Mouse (Mus musculus) gastrocnemius, adult 8-10 months (tissue): ENCODE data around the gene Mob2. TPM values are rescaled to one million over a fixed set of nuclear protein-coding genes. Genes with fewer than 3 reads are reported as not detected.

Experiments
- DNase-seq, 2 experiments: peaks; one replicate each; pipeline ENCODE4 v3.0.0; 2022; ENCODE audit warnings: low spot score in 2 of 2
- total RNA-seq, 4 experiments: library from RNA; stranded (reverse); gene quantifications; 2 replicates each; pipeline ENCODE4 v1.2.4; 2022

Mob2 gene
- total RNA-seq, 4 experiments from 2014 or later: 53.3 to 58.5 (median 55.9) TPM

DNA sequence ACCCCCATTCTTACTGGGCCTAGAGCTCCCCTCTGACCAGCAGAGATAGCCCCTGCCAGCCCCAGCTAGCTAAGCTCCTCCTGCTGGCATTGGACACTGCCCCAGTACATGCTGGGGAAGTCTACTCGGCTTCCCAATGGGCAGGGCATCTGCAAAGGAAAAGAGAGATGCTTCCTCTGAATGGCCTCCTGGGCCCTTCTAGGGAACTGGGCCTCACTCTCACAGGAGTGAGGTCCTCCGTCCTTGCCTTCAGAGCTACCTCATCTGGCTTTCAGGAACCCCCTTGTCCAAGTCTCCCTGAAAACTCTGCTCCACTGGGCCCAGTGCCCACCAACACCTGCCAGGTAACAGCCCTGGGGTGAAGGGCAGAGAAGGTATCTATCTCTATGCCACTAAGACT is 20.0 kb upstream of the Mob2 start:
- no peak for DNase-seq

DNA sequence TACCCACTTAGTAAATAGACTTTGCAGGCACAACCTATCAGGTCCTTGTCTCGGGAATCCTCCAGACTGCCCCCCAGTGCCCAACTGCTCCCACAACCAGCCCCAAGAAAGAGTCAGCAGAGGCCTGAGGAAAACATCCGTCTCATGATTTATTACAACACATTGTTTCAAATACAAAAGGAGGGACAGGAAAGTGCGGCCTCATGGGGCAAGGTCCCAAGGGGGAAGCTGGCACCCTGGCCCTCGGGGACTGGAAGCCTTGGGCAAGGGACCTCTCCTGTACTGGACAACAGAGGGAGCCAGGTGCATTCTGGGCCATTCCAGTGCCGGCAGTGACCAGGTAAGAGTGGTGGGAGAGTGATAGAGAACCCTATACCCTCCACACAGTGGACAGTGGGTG is 18.5 kb upstream of the Mob2 start:
- no peak for DNase-seq

DNA sequence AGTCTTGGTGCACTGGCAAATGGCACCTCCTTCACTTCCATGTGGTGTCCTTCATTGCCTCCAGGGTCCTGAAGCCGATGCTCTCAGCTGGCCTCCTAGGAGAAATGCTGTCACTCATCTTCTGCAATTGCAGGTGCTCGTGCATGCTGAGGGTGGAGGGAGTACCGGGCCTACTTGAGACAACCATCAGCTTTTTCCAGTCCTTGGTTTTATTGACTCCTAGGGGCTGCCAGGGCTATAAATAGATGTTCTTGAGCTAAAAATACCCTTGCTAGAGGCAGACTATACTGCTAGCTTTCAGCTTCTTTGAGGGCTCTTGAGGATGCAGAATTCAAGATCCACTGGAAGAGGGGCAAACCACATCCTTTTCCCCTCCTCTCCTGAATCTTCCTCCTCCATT is 16.3 kb upstream of the Mob2 start:
- DNase-seq: no peak

DNA sequence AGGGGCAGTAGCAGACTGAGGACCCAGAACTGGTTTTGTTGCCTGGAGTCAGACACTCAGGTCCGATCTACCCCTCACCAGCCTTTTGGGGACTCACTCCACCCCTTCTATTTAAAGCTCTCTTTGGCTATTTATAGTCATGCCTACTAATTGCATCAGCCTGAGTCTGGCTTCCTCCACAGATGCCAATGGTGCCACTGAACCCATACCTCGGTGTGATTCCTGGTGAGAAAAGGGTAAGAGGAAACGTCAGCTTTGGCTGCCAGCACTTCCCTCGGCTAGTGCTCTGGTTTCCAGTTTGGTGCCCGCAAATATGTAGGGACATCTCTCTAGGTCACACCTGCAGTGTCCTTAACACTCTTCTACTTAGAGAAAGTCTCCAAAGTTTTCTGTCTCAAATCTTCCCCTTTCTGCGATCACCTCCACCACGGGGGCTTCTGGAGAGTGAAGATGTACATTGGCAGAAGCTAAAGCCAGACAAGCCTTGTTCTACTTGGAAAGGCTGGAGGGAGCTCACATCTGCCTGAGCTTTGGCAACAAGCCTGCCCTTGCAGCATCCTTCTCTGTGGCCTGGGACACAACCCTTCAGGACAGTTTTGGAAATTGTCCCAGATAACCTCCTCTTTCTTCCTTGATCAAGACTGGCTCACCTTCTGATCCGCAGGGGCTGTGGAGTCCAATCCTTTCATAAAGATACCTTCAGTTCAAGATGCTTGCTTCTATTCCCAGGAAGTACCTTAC is 13.5 kb upstream of the Mob2 start:
- DNase-seq: peak in 1 of 2 experiments; percentile 65

DNA sequence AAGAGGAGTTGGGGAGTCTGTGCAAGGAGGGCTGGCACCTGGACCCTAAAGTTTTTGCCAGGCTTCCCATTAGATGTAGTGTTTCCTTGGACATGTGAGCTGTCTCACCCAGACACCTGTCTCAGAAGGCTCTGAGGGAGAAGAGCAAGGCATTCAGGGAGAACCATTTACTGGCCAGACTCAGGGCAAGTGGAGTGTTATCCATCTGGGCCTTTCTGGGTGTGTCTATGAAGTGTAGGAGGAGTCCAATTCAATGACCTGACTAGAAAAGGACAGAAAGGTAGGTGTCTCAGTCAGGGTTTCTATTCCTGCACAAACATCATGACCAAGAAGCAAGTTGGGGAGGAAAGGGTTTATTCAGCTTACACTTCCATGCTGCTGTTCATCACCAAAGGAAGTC is 10.9 kb upstream of the Mob2 start:
- no peak for DNase-seq

DNA sequence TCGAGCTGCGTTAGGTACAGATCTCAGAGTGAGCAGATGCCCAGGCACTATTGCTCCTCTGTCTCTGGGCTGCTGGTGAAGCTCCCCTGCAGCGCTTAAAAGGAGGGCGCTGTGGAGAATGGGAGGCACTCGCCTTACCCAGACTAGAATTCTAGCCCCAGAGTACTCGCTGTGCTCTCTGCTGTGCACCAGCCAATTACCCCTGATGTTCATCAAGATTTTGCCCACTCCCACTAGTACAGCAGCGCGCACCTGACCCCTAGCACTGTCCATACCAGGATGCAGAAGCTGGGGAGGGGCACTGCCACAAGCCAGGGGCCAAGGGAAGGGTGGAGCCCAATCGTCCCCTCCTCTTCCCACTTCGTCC is 10.3 kb upstream of the Mob2 start:
- DNase-seq: no peak

DNA sequence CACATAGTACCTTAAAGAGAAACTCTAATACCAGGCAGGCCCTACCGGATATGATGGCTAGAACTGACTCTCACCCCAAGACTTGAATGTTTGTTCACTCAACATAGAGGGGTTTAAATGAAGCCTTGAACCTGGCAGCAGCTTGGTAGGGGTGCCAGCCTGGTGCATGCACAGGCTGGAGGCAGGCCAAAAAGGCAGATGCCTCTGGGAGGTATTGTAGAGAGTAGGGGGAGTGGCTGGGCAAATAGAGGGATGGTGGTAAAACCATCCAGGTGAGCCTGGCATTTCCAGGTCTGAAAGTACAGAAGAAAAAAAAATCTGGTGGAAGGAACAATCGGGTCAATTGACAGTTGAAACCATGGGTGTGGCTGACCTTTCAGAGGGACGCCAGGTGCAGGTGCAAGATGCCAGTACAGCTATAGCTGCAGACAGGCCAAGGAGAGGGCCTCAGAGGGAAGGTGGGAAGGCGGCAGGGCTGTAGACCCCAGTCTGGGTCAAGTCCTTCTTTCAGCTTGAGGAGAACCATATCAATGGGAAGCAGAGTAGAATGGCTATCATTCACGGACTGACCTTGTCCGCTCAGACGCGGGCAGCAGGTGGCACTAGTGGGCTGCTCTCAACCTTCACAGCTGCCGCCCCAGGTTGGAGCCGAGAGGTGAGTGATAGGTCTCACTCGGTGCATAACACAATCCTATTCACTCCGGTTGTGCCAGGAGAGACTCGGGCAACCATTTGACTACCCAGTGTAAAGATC is 9.8 kb upstream of the Mob2 start:
- DNase-seq: peak; percentile 44 to 65

DNA sequence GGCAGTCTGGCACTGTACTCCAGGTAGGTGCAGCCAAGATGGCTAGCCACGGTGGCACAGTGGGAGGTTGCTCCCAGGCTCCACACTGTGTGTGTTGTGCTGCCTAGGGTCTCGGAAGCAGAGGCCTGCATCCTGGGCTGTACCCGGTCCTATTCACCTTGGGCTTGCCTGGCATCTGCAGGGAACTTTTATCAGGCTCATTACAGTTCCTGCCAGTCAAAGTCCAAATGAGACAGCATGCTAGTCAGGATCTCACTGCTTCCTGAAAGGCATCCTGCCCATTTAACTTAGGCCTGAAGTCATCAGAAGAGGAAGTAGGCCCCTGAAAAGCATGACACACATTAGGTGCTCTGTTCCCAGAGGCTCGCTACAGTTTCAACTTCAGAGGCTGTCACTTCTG is 7.6 kb upstream of the Mob2 start:
- no peak for DNase-seq

DNA sequence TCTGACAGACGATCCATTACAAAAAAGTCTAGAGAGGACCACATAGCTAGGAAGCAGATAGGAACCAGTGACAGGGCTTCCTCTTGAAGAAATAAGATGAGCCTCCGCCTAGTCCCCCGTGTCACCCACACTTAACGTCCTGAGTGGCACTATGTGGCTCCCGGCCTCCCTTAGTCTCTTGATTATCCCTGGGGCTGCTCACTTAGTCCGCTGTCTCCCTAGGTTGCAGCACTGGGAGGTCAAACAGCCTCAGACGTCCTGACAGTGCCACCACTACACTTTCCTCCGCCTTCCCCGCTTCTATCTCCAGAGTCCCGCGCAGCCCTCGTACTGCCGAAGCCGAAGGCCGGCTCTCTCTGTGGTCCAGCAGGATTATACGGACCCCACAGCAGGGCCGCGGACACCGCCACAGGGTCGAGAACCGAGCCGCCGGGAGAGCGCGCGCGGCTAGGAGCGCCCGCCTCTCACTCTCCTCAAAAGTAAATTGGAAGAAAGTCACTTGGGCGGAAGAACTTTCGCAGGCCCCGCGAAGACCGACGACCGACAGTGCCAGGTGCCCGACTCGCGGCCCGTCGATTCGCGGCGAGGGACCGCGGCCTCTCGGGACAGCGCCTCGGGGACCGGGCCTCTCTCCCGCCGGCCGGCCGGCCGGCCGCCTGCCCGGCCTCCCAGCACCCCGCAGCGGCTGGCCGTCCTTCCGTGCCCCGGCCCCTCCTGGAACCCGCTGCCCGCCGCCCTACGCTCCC is 507 bp downstream of the Mob2 start:
- no peak for DNase-seq

DNA sequence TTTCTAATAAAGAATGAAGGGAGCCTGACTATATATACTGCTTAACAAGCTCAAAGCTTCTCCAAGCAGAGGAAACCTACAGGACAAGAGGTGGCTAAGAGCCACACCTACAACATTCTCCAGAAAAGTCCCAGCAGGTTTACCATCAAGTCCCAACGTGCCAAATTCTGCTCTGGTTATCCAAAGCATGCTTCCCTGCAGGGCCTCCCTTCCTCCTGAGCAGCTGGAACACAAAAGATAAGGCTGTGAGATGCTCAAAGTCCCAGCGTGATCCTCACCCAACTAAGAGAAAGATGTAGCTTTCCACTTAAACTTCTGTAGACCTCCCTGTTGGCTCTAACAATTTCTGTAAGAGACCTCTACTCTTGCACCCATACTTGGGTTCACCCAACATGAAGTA is 1.8 kb downstream of the Mob2 start:
- DNase-seq: no peak

DNA sequence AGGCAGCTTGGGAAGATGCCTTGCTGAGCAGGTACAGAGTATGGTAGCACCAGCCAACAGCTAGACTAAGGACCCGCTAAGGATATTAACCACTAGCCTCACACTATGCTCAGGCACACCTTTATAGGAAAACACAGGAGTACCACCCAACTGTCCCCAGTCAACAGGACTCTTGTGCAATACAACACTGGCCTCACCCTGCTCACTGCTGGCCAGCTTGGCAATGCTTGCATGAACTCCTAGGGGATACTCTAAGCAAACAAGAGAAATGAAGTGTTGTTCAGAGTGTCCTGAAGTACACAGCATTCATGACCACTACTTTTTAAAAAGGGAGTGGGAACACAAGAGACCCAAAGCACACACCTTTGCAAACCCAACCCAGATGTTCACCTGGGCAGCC is 3.7 kb downstream of the Mob2 start:
- DNase-seq: no peak

DNA sequence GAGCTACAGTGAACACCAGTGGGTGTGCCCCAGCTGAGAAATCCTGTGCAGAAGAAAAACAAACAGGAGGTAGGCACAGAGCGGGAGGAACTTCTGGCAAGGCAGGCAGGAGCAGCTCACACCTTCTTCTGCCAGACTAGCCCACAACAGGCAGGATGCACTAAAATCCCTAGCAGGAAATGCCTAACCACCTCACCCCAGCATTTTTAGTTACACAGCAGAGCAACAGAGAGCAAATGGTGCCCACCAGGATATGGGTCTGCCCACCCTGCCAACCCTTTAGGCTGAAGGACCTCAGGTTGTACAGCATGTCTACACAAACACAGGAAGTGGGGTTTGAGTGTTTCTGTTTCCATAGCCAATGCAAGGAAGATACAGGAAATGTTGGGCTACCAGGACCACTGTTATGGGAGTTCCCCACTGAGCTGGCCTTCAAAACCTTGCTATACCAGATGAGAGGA is 4.2 kb downstream of the Mob2 start:
- no peak for DNase-seq

DNA sequence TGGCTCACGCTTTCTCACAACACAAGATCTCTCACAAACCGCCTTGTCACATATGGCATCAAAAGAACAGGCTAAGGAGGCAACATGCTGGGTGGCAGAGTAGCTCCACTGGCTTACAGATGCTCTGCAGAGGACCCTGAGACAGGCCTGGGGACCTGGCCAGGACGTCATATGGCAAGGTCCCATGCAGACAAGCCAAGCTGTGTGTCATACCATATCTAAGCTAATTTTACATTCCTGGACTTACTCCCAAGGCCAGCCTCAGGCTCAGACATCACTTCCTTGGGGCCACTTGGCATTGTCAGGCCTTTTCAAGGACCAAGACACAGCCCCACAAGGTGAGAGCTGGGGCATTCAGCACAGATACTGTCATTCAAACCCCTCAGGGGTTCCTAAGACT is 5.4 kb downstream of the Mob2 start:
- DNase-seq: peak in 1 of 2 experiments; percentile 44

DNA sequence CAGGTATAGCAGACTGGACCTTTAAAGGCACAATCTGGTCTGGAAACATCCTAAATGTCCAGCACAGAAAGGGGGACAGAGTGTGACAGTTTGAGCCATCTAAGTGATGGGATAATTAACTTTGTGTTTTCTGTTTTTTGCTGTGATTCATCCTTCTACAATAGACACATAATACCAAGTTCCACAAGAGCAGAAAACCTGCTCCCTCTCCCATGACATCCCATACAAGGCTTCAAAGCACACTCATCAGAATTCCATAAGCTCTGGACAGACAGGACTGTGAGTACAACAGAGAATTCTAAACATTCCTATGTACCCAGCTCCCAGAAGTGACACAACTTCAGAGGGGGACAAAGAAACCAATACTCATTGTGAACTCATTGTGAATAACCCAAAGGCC is 10.3 kb downstream of the Mob2 start:
- DNase-seq: no peak

DNA sequence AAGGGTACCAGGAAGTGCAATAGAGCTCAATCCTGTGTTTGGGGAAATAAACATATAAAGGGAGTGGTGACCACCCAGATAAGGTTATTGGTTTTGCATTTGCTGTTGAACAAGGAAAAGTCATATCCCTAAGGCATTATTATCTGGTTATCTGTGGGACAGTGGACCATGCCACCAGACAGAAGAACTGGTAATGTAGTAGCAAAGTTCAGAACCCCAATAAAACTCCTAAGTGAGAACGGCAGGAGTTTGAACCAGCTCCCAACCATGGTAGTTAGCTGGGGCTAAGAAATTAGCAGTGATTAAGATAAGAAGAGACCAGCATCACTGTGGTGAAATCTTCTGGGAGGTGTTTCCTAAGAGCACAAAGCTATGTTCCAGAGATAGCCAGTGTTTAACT is 14.9 kb downstream of the Mob2 start:
- DNase-seq: no peak

DNA sequence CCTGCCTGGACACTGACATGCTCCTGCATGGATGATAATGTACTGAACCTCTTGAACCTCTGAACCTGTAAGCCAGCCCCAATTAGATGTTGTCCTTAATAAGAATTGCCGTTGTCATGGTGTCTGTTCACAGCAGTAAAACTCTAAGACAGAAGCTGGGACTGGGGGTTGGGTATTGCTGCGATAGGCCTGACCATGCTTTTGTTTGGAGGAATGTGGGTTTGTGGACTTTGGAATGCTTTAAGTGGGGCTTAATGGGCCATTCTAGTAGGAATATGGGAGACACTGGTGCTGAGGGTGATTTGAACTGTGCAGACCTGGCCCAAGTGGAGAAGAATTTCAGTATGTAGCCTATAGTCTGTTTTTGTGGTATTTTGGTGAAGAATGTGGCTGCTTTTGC is 15.5 kb downstream of the Mob2 start:
- DNase-seq: no peak

DNA sequence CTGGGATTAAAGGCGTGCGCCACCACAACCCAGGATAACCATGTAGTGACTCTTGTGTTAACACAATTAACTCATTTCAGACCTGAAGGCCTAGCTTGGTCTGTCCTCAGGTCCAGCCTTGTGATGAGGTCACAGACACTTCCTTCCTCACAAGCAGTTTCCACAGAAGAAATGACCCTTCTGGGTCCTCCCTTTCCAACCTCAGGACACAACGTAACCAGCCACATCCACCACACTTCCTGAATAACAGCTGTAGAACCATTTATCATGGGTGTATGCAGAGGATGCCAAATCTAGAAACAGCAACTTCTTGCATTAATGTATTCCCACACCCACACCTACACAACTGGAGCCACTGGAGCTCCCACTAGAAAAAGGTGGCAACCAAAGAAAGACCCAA is 20.1 kb downstream of the Mob2 start:
- no peak for DNase-seq

DNA sequence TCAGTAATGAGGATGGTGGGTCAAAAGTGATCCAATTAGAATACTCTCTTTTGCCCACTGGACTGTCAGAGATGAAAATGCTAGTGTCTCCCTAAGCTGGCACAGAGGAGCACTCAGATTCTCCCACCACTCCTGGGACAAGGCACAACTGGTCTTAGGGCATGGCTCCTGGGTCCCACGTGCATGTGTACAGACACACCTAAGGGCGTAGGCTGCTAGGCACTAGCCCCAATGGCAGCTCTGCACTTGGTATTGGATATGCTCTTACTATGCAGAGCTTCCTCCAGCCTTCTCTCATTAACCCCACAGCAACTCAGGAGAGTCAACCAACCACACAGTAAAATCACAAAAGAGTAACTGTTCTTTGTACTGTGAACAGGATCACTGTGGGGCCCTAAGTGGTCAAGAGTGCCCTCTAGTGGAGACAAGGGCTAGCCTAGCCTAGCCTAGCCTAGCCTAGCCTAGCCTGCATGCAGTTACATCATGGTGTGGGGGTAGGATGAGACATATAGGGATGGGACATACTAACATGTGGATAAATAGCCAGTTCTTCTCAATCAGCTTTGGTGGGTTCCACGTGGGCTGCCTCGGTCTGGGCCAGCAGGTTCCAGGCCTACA is 23.2 kb downstream of the Mob2 start:
- no peak for DNase-seq

DNA sequence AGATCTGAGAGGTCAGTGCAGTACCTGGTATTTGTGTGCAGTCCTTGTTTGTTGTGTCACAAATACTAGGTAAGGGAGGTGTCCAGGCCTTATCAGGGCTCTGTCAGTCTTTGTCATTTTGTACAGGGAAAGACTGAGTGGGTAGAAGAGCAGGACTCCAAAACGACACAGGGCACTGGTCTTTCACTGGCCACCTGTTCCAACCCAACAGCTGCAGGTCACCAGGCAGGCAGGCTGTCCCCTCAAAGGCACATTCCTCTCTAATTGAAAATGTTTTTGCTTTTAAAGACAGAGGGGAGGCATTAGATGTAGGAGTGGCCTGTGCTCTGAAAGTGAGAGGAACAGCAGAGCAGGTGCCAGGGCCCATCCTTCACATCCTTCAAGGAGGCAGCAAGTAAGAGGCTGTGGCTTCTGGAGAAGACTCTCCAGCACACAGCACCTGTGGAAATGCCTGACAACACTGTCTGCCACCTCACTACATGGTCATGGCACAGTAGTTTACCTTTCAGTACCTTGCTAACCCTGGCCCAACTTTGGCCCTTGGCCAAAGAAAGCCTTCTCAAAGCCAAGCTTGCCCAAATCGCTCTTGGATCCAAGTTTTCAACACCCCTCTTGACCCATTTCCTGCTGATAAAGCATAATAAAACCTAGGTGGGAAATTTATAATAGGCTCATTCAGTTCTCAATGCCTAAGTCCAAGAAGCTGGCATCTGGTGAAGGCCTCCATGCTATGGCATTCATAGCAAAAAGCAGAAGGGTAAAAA is 25.6 kb downstream of the Mob2 start:
- no peak for DNase-seq

DNA sequence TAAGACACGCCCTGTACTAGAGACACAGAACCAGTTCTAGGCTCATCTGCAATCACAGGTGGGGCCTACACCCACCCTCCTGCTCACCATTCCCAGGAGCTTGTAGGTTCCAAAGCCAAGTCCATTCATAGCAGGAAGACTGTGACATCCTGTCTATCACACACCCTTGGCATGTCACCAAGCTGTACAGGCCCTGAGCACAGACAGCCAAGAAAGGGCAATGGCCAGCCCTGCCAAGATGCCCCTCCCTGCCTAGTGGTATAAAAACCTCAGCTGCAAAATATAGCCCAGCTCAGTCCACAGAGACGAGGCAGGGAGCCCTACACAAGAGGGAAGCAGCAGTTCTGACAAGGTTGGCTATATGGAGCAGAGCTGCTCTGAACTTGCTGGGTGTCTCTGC is 26.7 kb downstream of the Mob2 start:
- DNase-seq: peak; percentile 74 to 81

DNA sequence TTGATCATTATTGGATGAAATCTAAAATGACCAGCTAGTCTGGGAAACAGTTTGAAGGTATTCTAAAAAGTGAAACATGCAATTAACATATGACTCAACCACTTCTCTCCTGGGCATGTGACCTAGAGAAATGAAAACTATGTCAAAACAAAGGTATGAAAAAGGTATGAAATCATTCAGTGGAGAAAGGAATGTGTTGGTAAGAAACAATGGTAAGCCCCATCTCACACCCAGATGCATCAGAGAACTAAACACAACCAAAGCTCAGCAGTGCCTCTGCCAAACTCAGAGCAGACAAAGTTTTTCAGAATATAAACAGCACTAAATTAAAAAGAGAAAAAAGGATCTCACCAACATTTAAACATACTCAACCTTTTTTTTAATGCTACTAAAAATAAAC is 30.8 kb downstream of the Mob2 start:
- no peak for DNase-seq
